Mouse (Mus musculus) liver, embryonic 12.5 days (tissue): ENCODE measurements around the gene Exoc4. TPM values are rescaled to one million over a fixed set of nuclear protein-coding genes. Genes with fewer than 3 reads are reported as not detected.

ENCODE experiments used
- ATAC-seq: fragments of 200-750 bp; cut with Nextera tagmentation; 2 replicates; pipeline ENCODE4 v1.8.0; 2017; ENCODE audit warnings: moderate number of reproducible peaks, mild to moderate bottlenecking, moderate library complexity
- H3K27ac ChIP-seq: fragments of 300-500 bp; sonication (generic); 2 replicates; pipeline ENCODE4 v1.5.1; 2016; ENCODE audit warnings: mild to moderate bottlenecking
- H3K27me3 ChIP-seq: fragments of 300-500 bp; sonication (generic); replicated peaks from 2 replicates; pipeline ENCODE4 v1.6.1; 2016; ENCODE audit warnings: mild to moderate bottlenecking, moderate library complexity
- H3K36me3 ChIP-seq: fragments of 300-500 bp; sonication (generic); 2 replicates; pipeline ENCODE4 v1.6.1; 2016; ENCODE audit warnings: mild to moderate bottlenecking, moderate library complexity
- H3K4me1 ChIP-seq: fragments of 300-500 bp; sonication (generic); 2 replicates; pipeline ENCODE4 v1.6.1; 2016
- H3K4me2 ChIP-seq: fragments of 300-500 bp; sonication (generic); 2 replicates; pipeline ENCODE4 v1.6.1; 2016; ENCODE audit warnings: mild to moderate bottlenecking, moderate library complexity
- H3K4me3 ChIP-seq: fragments of 300-500 bp; sonication (generic); 2 replicates; pipeline ENCODE4 v1.5.1; 2016; ENCODE audit warnings: mild to moderate bottlenecking, moderate library complexity
- H3K9ac ChIP-seq: fragments of 300-500 bp; sonication (generic); 2 replicates; pipeline ENCODE4 v1.6.1; 2016; ENCODE audit warnings: mild to moderate bottlenecking, moderate library complexity
- H3K9me3 ChIP-seq: fragments of 300-500 bp; sonication (generic); replicated peaks from 2 replicates; pipeline ENCODE4 v1.6.1; 2016; ENCODE audit warnings: mild to moderate bottlenecking, moderate library complexity
- WGBS: fragments of 180-500 bp; shearing (Covaris S2); methylation state at CpG from one replicate; pipeline ENCODE4 v1.1.7; 2016; ENCODE audit not compliant: insufficient replicate concordance; 5-methylcytosine and 5-hydroxymethylcytosine counted together
- polyA plus RNA-seq: library from polyadenylated mRNA; unstranded; fragments of >200 nt; fragmentation: Nextera tagmentation; extraction: Ambion mirVana; gene quantifications from 2 replicates; pipeline ENCODE4 v1.2.1, GENCODE M21; 2016

Gene Exoc4
- polyA plus RNA-seq, 1 experiment from 2014 or later = 17.0 TPM

- no peak overlapping the region for H3K9ac ChIP-seq
- H3K4me1 ChIP-seq = peaks cover 51% of the 10 kb centered on the region
- no peaks in the 10 kb centered on the region for H3K27me3 ChIP-seq
- H3K4me3 ChIP-seq = no peak overlapping the region
- H3K9me3 ChIP-seq = no peaks in the 10 kb centered on the region
- WGBS = 71% methylated on average over 3 of the region's 3 CpGs
- no peak overlapping the region for H3K4me2 ChIP-seq
- no peak overlapping the region for H3K27ac ChIP-seq
- H3K36me3 ChIP-seq = peaks cover 22% of the 10 kb centered on the region
- no peak for ATAC-seq
Observed at GRCm38 (mm10) chr6:33261606-33262005, 12.7 kb downstream of the Exoc4 start.

- ATAC-seq = no peak
- WGBS = 78% methylated on average over 5 of the region's 5 CpGs
- H3K27ac ChIP-seq = no peak overlapping the region
- H3K36me3 ChIP-seq = peaks cover 39% of the 10 kb centered on the region
- H3K9me3 ChIP-seq = no peaks in the 10 kb centered on the region
- no peaks in the 10 kb centered on the region for H3K27me3 ChIP-seq
- H3K4me1 ChIP-seq = peaks cover 33% of the 10 kb centered on the region
- H3K9ac ChIP-seq = no peak overlapping the region
- H3K4me2 ChIP-seq = no peak overlapping the region
- no peak overlapping the region for H3K4me3 ChIP-seq
Observed at GRCm38 (mm10) chr6:33263950-33264349, 15.1 kb downstream of the Exoc4 start.

DNA sequence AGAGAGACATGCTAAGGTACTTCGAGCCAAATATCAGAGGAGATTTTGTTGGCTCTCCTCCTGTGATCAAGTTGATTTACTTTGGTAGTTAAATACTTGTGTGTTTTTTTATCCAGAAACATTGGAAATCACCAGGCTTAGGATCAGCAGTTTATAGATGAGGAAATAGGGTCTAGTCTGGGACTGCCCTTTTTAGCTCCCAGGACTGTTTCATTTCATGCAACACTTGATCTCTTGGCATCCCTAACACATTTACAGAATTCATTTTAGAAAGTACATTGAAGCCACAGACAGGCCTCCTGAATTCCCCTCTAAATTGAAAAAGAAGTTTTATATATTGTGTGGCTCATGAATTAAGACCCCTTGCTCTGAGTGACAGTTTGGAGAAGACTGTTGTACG, 15.5 kb downstream of the Exoc4 start:
- peaks cover 31% of the 10 kb centered on the region for H3K4me1 ChIP-seq
- no peaks in the 10 kb centered on the region for H3K27me3 ChIP-seq
- H3K36me3 ChIP-seq = peaks cover 42% of the 10 kb centered on the region
- no peak overlapping the region for H3K4me3 ChIP-seq
- WGBS = 89% methylated on average over 2 of the region's 2 CpGs
- H3K4me2 ChIP-seq = no peak overlapping the region
- H3K27ac ChIP-seq = no peak overlapping the region
- ATAC-seq = no peak
- H3K9ac ChIP-seq = no peak overlapping the region
- no peaks in the 10 kb centered on the region for H3K9me3 ChIP-seq

DNA sequence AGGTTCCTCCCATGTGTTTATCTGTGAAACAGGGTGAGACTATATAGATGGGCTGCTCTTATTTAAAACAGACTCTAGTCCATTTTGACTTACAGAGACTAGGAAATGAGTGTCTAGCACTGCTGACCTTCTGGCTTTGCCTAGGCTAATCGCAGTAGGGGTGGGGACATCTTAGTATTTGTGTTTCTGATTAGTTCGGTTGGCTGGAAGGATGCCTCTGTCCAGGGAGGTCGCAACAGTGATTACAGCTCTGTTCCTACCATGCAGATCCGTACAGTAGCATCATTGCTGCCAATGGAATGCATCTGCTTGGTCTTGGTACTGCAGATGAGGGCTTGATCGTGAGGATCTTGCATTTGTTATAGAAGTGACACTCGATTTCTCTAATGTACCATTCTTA, 18.7 kb downstream of the Exoc4 start:
- ATAC-seq = no peak
- H3K9ac ChIP-seq = no peak overlapping the region

DNA sequence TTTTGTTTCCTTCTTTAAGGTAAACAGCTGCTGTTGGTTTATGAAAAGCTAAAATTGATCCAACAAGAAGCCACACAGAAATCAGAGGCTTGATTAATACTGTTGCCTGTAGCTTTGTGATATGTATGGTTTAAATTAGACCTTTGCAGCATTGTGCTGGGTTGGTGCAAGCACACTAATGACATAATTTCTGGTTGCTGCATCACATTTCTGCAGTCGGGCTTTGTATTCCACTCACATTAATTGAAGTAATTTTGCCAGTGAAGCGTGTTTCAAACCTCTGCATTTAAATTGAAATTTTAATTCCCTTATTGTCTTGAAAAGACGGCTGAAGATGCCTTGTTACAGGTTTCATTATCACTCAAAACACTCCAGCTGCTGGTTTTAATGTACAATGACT, 34.6 kb downstream of the Exoc4 start:
- WGBS = 75% methylated on average over 3 of the region's 3 CpGs

More for the DNA sequence above, 18.7 kb downstream of the Exoc4 start:
- Histone ChIP-seq H3K4me1 (peaks cover 12% of the 10 kb centered on the region), H3K4me3 (no peak overlapping the region), H3K9me3 (no peaks in the 10 kb centered on the region), H3K4me2 (no peak overlapping the region), H3K27ac (no peak overlapping the region), H3K36me3 (peaks cover 38% of the 10 kb centered on the region), H3K27me3 (no peaks in the 10 kb centered on the region)
- WGBS = 74% methylated on average over 6 of the region's 6 CpGs

DNA sequence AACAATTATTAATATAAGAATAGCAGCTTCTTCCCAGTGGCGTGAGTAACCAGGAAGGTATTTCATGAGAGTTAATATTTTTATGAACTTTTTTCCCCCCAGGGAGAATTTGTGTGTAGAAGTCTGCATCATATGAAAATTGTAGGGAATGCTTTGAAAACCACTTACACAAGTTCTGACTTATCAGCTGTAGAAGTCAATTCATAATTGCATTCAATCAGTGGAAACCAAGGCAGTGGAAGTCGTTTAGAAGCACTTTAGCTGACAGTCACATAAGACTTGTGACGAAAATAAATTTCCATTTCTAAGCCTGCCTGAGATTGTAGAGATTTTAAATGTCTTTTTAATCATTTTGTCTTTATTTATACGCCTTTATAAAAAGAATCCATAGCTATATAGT, 35.1 kb downstream of the Exoc4 start:
- Histone ChIP-seq H3K9ac (no peak overlapping the region), H3K9me3 (no peaks in the 10 kb centered on the region), H3K27ac (no peak overlapping the region), H3K4me1 (peaks cover 10% of the 10 kb centered on the region; the same call in 1 of the 2 replicates), H3K36me3 (peaks cover 2% of the 10 kb centered on the region; the same call in 1 of the 2 replicates), H3K4me2 (no peak overlapping the region), H3K4me3 (no peak overlapping the region), H3K27me3 (no peaks in the 10 kb centered on the region)
- ATAC-seq = no peak
- 72% methylated on average over 4 of the region's 4 CpGs for WGBS

More for the DNA sequence above, 34.6 kb downstream of the Exoc4 start:
- Histone ChIP-seq H3K4me3 (no peak overlapping the region), H3K9me3 (no peaks in the 10 kb centered on the region), H3K9ac (no peak overlapping the region), H3K36me3 (peaks cover 2% of the 10 kb centered on the region; the same call in 1 of the 2 replicates), H3K4me2 (no peak overlapping the region), H3K27ac (no peak overlapping the region), H3K4me1 (peaks cover 10% of the 10 kb centered on the region; the same call in 1 of the 2 replicates), H3K27me3 (no peaks in the 10 kb centered on the region)
- ATAC-seq = no peak

DNA sequence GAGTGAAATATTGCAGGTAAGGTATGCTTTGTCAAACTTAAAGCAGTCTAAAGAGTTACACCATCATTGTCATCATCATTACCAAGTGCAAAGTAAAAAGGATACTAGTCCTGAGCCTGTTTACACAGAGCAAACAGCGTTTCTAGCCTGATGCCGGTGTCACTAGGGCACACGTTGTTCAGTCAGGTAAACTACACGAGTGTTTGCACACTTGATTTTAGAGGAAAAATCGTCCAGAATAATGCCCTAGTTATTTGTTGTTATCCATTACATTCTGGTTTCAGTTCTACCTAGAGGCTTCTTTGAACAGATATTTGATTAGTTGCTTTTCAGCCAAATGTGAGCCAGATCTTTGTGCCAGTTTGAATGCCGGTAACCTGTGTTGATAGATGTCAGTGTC, 37.5 kb downstream of the Exoc4 start:
- Histone ChIP-seq H3K4me3 (no peak overlapping the region), H3K27me3 (no peaks in the 10 kb centered on the region)
- WGBS = 66% methylated on average over 6 of the region's 6 CpGs

DNA sequence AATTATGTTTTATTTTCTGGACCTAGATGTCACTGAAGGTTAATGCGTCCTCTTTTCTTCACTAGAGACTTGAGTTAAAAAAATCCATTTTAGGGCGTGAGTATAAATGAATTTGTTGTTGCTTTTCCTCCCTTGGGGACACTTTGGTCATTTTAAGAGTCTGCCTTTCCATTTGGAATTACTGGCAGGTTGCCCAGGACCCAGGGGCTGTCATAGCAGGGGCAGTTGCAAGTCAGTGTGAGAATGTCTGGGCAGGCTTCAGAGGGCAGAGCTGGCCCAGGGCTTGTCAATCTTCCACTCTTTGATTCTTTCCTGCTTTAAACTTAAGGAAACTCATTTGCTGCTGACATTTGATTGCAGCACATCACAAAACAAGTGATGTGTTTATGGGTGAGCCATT, 45.7 kb downstream of the Exoc4 start:
- Histone ChIP-seq H3K4me1 (peaks cover 19% of the 10 kb centered on the region), H3K27me3 (no peaks in the 10 kb centered on the region), H3K9me3 (no peaks in the 10 kb centered on the region), H3K4me2 (no peak overlapping the region), H3K36me3 (peaks cover 18% of the 10 kb centered on the region), H3K4me3 (no peak overlapping the region), H3K9ac (no peak overlapping the region), H3K27ac (no peak overlapping the region)
- WGBS = 85% methylated on average over 2 of the region's 2 CpGs
- no peak for ATAC-seq

More for the DNA sequence above, 37.5 kb downstream of the Exoc4 start:
- H3K36me3 ChIP-seq = no peaks in the 10 kb centered on the region
- no peak overlapping the region for H3K27ac ChIP-seq
- no peak overlapping the region for H3K4me2 ChIP-seq
- no peak overlapping the region for H3K9ac ChIP-seq
- no peaks in the 10 kb centered on the region for H3K9me3 ChIP-seq
- H3K4me1 ChIP-seq = peaks cover 10% of the 10 kb centered on the region; the same call in 1 of the 2 replicates
- no peak for ATAC-seq

- no peak overlapping the region for H3K4me2 ChIP-seq
- WGBS = 73% methylated on average over 3 of the region's 3 CpGs
Observed at GRCm38 (mm10) chr6:33297566-33297965, 48.7 kb downstream of the Exoc4 start.

DNA sequence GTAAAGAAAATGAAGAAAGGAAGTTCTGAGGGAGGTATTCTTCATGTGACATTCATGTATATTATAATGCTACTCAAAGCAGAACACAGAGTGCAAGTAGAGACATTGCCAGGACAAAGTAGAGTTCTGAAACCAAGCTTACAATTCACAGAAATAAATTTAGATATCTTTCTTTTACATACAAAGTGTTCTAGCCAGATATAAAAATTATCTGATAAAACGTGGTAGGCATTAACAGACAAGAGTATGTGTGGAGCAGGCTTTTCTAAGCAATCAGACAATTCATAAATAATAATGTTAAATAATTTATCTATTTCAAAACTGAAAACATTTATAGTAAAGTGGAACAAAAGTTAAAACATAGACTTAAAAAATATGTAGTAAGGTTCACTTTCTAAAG, 49.9 kb downstream of the Exoc4 start:
- H3K36me3 ChIP-seq = peaks cover 15% of the 10 kb centered on the region
- ATAC-seq = peak; percentile 72; the same call in 1 of the 2 replicates
- H3K9ac ChIP-seq = no peak overlapping the region
- no peak overlapping the region for H3K27ac ChIP-seq
- H3K27me3 ChIP-seq = no peaks in the 10 kb centered on the region
- H3K4me2 ChIP-seq = peak overlapping the region; percentile 28
- H3K4me1 ChIP-seq = peaks cover 20% of the 10 kb centered on the region
- 16% methylated on average over 1 of the region's 1 CpGs for WGBS
- H3K9me3 ChIP-seq = no peaks in the 10 kb centered on the region
- no peak overlapping the region for H3K4me3 ChIP-seq

More at GRCm38 (mm10) chr6:33297566-33297965, 48.7 kb downstream of the Exoc4 start:
- ATAC-seq = no peak
- H3K9ac ChIP-seq = no peak overlapping the region
- H3K27me3 ChIP-seq = no peaks in the 10 kb centered on the region
- no peaks in the 10 kb centered on the region for H3K9me3 ChIP-seq
- no peak overlapping the region for H3K4me3 ChIP-seq
- peaks cover 20% of the 10 kb centered on the region for H3K4me1 ChIP-seq
- peaks cover 18% of the 10 kb centered on the region for H3K36me3 ChIP-seq
- H3K27ac ChIP-seq = no peak overlapping the region

DNA sequence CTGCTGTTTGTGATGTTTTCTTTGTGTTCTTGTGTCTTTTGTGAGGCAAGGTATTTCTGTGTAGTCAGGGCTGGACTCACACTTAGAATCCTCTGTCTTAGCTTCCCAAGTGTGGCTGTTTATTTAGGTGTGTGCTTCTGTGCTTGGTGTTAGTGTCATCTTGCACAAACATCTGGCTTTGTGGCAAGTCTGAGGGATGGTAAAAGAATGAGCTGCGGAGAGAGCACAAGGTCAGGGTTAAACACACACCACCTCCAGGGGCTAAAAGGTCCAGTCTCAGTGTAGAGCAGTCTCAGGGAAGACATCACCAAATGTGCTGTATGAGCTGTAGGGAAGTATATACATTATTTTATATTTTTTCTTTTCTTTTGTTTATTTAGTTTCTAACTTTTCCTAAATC, 57.1 kb downstream of the Exoc4 start:
- no peaks in the 10 kb centered on the region for H3K4me1 ChIP-seq
- peaks cover 11% of the 10 kb centered on the region; the same call in 1 of the 2 replicates for H3K36me3 ChIP-seq
- WGBS = 67% methylated on average over 1 of the region's 1 CpGs
- no peak overlapping the region for H3K9ac ChIP-seq
- no peaks in the 10 kb centered on the region for H3K9me3 ChIP-seq
- H3K27me3 ChIP-seq = no peaks in the 10 kb centered on the region
- ATAC-seq = no peak
- H3K27ac ChIP-seq = no peak overlapping the region
- no peak overlapping the region for H3K4me2 ChIP-seq
- no peak overlapping the region for H3K4me3 ChIP-seq

GRCm38 (mm10) chr6:33308646-33309045, 59.8 kb downstream of the Exoc4 start:
- Histone ChIP-seq H3K9me3 (no peaks in the 10 kb centered on the region), H3K36me3 (peaks cover 11% of the 10 kb centered on the region; the same call in 1 of the 2 replicates), H3K27ac (no peak overlapping the region), H3K4me1 (no peaks in the 10 kb centered on the region), H3K4me3 (no peak overlapping the region), H3K27me3 (no peaks in the 10 kb centered on the region), H3K9ac (no peak overlapping the region), H3K4me2 (no peak overlapping the region)
- no peak for ATAC-seq
- 64% methylated on average over 2 of the region's 2 CpGs for WGBS

DNA sequence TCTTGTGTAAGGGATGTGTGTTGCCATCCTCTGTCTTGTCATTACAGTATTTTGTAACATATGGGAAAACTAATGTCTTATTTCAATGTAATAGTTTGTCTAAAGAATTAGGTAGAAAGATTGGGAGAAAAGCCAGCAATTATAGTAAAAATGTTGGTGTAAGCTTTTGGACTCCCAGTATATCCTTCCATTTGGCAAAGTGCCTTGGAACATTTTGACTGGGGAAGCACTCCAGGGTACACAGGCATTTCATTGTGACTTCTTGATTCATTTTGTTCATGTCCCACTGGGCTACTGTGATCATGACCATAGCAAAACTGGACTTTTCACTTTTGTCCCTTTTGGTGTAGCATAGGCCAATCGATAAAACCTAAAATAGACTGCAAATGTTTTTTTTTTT, 61.6 kb downstream of the Exoc4 start:
- Histone ChIP-seq H3K9me3 (no peaks in the 10 kb centered on the region), H3K27me3 (no peaks in the 10 kb centered on the region), H3K9ac (no peak overlapping the region), H3K4me3 (no peak overlapping the region), H3K36me3 (peaks cover 9% of the 10 kb centered on the region; the same call in 1 of the 2 replicates), H3K4me1 (no peaks in the 10 kb centered on the region), H3K27ac (no peak overlapping the region), H3K4me2 (no peak overlapping the region)
- no peak for ATAC-seq
- WGBS = 81% methylated on average over 1 of the region's 1 CpGs
